Mouse (Mus musculus) kidney, postnatal 4 days (tissue): ENCODE measurements around the gene P2rx7.
"Not testable (repeated sequence)": the region's sequence is repeated elsewhere in the genome, so short reads cannot be mapped to it uniquely, and the experiment has no call there.

Experiments
- DNase-seq, 2 experiments: peaks; one replicate each; pipeline ENCODE4 v3.0.0; 2021; ENCODE audit warnings: mixed read lengths in 2 of 2

The P2rx7 gene

GRCm38 (mm10) chr5:122647256-122647924 lies 3.7 kb downstream of the P2rx7 start:
- no peak for DNase-seq

DNA sequence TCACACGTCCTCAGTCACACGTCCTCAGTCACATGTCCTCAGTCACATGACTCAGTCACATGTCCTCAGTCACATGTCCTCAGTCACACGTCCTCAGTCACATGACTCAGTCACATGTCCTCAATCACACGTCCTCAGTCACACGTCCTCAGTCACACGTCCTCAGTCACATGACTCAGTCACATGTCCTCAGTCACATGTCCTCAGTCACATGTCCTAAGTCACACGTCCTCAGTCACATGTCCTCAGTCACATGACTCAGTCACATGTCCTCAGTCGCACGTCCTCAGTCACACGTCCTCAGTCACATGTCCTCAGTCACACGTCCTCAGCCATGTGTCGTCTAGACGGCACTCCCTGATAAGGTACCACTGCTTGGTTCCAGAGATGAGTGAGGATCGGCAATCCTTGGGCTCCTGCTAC lies 4.3 kb downstream of the P2rx7 start:
- DNase-seq: not testable (repeated sequence)

DNA sequence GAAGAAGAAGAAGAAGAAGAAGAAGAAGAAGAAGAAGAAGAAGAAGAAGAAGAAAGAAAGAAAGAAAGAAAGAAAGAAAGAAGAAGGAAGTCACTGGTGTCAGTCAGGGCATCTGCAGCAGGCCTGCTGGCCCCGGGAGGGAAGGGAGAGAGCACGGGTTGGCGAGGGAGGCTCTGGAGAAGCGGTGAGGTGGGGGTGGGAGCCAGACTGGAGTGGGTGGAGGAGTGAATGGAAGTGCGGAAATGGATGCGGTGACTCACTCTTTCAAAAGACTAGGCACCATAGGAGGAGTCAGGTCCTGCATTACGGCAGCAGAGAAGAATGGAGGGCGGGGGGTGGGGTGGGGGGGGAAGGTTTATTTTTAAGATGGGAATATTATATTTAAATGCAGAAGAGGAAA lies 5.6 kb downstream of the P2rx7 start:
- DNase-seq: no peak

DNA sequence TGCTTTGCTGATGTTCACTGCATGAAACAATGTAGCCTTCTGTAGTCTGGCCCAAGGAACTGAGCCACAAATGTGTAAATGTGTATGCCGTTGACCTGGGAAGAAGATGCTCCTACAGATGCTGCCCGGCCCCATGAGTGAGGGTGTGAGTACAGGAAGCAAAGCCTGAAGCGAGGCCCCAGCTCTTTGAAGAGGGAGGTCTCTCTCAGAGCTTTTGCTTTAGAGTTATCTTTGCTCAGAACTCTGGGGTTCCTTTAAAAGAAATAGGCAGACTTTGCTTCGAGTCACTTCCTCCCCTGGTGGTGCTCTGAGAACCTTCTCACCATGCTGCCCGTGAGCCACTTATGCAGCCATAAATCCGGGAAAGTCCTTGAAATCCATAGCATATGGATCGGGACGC lies 6.4 kb downstream of the P2rx7 start:
- DNase-seq: no peak

DNA sequence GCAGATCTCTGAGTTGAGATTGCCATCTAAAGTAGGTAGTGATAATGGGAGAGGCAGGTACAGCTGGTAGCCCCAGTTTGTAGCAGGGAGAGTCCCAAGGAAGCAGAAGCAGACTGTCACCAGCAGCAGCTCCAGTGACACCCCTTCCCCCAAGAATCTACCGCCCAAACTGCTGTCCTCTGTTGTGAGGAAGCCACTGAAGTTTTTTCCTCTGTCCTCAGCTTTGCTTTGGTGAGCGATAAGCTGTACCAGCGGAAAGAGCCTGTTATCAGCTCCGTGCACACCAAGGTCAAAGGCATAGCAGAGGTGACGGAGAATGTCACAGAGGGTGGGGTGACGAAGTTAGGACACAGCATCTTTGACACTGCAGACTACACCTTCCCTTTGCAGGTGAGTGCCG lies 8.8 kb downstream of the P2rx7 start:
- no peak for DNase-seq

- no peak for DNase-seq
Observed at GRCm38 (mm10) chr5:122653112-122653445, 9.4 kb downstream of the P2rx7 start.

GRCm38 (mm10) chr5:122653446-122654267 lies 9.9 kb downstream of the P2rx7 start:
- peak; percentile 43 to 59 for DNase-seq

DNA sequence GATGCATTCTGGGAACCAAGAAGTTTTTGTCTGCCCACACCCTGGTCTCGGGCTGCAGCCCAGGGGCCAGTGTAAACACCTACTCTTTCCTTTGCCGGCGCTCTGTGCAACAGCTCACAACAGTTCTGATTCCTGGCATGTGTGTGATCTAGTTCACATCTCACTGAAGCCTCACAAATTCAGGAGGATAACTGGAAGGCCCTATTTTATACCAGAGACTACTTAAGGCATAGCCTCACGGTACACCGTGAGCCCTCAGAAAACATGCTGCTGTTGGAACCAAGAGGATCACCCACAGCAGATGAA lies 10.5 kb downstream of the P2rx7 start:
- DNase-seq: no peak

- no peak for DNase-seq
Observed at GRCm38 (mm10) chr5:122656808-122657207, 13.1 kb downstream of the P2rx7 start.

GRCm38 (mm10) chr5:122662501-122662900 lies 18.8 kb downstream of the P2rx7 start:
- DNase-seq: no peak

DNA sequence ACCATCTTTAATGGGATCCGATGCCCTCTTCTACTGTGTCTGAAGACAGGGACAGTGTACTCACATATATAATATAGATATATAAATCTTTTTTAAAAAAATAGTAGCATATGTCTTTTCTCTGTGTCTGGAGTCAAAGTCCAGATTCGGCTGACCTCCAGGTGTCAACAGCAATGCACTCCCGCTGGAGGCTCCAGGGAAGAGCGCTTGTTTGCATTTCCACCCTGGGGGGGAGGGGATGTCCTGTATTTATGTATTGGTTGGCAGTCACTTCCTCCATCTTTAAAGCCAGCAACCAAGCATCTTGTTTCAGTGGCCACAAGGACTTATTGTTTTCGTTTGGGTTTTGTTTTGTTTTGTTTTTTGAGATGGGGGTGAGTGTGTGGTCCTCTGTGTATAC lies 21.3 kb downstream of the P2rx7 start:
- DNase-seq: no peak

DNA sequence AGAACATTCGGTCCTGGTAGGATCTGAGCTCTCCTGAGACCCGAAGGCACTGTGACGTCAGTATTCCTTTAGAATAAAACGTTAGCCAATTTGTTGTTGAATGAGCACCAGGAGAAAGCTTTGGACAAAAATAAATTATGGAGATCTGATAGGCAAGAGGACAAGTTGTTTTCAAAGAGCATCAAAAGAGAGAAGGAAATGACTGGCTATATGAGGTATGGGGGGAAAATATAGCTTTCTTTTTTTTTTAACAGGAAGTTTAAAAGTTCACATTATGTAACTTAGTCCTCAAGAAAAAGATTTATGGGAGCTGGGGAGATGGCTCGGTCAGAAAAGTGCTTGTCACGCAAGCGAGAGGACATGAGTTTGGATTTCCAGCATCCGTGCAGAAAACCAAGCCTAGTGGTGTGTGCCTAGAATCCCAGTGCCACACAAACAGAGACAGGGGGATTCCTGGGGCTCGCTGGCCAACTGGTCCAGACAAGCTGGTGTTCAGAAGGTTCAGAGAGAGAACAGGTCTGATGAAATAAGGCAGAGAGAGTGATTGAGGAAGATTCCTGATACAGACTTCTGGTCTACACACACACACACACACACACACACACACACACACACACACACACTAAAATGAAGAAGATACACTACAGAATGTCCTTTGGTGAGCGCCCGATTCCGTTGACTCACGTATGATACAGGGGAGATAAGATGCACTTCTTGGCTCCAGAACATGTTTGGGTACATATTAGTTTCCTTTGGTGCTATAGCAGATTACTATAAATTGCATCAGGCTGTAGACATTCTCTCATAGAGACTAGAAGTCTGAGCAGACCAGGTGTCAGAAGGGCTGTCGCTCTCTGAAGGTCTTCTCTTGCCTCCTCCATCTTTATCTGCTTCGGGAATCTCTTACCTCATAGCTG lies 25.5 kb downstream of the P2rx7 start:
- DNase-seq: peak in 1 of 2 experiments; percentile 25

GRCm38 (mm10) chr5:122671641-122672040 lies 27.9 kb downstream of the P2rx7 start:
- DNase-seq: peak in 1 of 2 experiments; percentile 19

DNA sequence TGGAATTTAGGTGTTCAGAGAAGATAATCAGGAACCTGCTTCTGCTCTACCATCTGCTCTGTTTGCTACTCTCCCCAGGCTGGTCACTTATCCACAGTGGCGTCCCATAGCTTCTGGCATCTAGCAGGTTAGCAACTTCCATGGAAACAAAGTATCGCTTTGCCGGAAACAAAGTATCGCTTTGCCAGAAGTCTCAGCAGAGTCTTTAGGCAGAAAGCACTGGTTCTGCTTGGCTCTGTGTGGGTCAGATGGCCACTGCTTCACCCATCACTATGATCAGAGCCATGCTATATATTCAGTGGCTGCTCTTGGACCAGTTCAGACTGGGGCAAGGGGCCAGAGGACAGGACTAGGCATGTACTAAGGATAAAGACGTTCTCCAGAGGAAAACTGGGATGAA lies 28.6 kb downstream of the P2rx7 start:
- DNase-seq: no peak

DNA sequence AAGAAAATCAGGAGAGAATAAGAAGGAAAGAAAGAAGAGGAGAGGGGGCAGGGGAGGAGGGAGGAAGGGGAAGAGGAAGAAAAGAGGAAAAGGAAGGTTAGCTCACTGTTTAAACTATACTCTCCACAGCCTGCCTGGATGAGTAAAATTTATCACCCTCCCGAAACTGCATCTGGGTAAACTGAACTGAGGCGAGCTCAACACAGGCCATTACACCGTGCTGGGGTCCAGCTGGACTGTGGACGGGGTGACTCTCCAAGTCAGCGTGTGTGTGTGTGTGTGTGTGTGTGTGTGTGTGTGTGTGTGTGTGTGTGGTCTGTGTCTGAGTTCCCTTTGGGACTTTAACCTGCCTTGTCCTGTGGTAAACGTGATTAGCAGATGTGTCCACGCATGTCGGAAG lies 32.3 kb downstream of the P2rx7 start:
- peak in 1 of 2 experiments; percentile 38 for DNase-seq

- DNase-seq: no peak
Observed at GRCm38 (mm10) chr5:122677983-122678382, 34.3 kb downstream of the P2rx7 start.

DNA sequence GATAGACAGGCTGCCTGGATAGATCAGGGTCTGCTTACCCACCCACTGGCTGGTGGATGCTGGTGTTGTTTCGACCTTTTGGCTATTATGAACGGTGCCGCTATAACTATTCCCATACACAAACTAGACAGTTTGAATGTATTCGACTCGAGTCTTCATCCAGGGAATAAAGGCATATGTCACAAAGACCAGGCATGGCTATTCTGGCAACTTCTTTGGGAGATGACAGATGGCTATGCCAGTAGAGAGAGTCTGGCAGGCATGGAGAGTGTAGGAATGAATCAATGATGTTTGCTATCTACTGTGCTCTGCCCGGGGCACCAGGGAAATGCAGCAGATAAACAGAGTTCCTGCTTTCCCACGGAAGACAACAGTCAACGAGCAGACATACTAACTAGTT lies 36.2 kb downstream of the P2rx7 start:
- DNase-seq: no peak

GRCm38 (mm10) chr5:122681276-122681675 lies 37.6 kb downstream of the P2rx7 start:
- DNase-seq: no peak

DNA sequence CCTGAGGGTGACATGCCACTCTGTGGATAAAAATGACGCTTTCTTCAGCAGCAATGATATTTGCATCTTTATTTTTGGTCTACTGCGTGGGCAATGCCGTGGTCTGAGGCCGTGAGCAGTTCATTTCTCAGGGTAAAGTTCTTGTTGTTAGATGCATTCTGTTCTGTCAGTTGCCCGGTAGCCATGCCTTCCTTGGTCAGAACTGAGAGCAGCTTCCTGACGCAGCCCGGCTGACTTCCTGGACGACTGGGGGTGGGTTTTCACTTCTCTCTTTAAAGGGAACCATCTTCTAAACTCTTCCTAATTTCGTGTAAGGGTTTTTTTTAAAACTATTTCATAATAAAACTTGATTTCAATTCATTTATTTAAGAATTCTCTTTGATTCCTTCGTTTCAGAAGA lies 40.2 kb downstream of the P2rx7 start:
- DNase-seq: no peak

DNA sequence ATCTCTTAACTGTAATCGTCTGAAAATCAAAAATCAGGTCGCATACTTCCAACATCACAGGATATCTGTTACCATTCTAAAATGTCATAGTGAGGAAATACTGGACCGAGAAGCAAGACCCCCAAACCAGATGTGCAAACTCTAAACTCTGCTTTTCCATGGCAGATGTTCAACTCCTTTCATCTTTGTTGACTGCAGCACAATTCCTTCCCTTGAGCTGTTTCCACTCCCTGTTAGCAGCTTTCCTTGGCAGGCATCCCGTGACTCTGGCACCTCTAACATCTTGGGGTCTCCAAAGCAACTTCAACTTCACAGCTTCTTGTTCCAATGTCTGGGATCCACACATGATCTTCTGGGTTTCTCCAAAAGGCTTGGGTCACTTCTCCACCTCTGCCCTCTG lies 43.7 kb downstream of the P2rx7 start:
- no peak for DNase-seq

DNA sequence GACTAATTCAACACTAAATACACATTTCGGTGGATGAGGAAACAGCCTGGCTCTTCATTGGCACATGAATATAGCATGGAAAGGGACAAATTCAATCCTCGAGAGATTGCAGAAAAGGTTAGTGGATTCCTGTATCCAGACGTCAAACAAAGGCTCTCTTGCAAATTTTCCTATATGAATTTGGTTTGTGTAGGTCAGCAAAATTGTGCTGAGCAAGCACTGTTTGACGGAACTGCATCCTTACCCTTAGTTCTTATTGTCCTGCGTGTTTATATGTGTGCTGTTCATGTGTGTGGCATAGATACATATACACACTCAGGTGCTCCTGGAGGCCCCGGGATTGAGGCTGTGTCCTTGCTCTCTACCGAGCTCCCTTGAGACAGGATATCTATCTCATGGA lies 45.4 kb downstream of the P2rx7 start:
- no peak for DNase-seq

- no peak for DNase-seq
Observed at GRCm38 (mm10) chr5:122690486-122690885, 46.8 kb downstream of the P2rx7 start.

- DNase-seq: peak in 1 of 2 experiments; percentile 46
Observed at GRCm38 (mm10) chr5:122693431-122694207, 49.9 kb downstream of the P2rx7 start.
